Mouse (Mus musculus): ENCODE data around the gene Pdcd1lg2. TPM values are rescaled to one million over a fixed set of nuclear protein-coding genes. Genes with fewer than 3 reads are reported as not detected.

Pdcd1lg2 gene
- polyA plus RNA-seq, 1 experiment from 2014 or later: not detected

DNA sequence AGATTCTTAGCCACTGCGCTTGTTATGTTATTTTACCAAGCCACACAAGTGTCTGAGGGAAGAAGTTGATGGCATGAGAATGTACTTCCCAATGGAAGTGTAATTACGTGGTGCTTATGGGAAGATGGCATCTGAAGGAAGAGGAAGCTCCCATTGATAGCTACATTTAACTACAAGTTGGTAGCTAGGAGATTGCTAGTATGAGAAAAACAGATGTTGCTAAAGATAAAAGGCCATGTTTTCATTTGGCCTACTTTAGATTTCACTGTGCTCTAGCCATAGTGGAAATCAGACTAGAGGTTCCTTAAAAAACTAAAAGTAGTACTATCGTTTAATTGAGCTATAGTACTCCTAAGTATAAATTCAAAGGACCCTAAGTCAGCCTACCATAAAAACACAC is 28.5 kb downstream of the Pdcd1lg2 start:
- Histone ChIP-seq H3K9me3 (ENCODE audit: control insufficient read depth, low read length) (no peaks in the 10 kb centered on the region), H3K9ac (ENCODE audit: low read length) (no peak overlapping the region), H3K36me3 (ENCODE audit: control insufficient read depth, insufficient read depth, low read length) (no peaks in the 10 kb centered on the region), H3K4me2 (ENCODE audit: low read length) (no peak overlapping the region), H3K27ac (ENCODE audit: low read depth) (no peak overlapping the region), H3K4me3 (ENCODE audit: low read depth, low read length) (no peak overlapping the region), H3K27me3 (replicated peaks; ENCODE audit: control insufficient read depth, insufficient read depth, low read length) (no peaks in the 10 kb centered on the region), H3K4me1 (replicated peaks; ENCODE audit: control insufficient read depth, insufficient read depth, low read length) (no peaks in the 10 kb centered on the region)
- DNase-seq (ENCODE audit: low spot score) (no peak), ATAC-seq (replicated peaks; ENCODE audit: low FRiP score, low TSS enrichment, low read depth) (no peak)
- WGBS: 87% methylated on average over 3 of the region's 3 CpGs

DNA sequence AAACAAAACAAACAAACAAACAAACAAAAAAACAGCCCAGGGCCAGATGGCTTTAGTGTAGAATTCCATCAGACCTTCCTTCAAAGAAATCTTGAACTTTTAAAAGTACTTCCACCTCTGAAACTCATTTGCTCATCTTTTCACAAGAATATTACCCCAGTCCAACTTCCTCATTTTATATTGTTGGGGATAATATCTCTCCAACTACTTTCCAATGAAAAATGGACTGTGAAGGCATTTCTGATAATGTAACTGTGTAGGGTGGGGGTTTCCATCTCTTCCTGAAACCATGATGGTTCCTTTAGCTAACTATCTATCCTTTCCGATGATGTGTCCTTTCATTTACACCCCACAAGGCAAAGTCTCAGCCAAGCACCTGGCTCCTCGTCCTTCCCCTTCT is 31.8 kb downstream of the Pdcd1lg2 start:
- no peak overlapping the region for H3K4me3 ChIP-seq (ENCODE audit: low read depth, low read length)
- H3K4me2 ChIP-seq (ENCODE audit: low read length): no peak overlapping the region
- DNase-seq (ENCODE audit: low spot score) (no peak), ATAC-seq (replicated peaks; ENCODE audit: low FRiP score, low TSS enrichment, low read depth) (no peak)
- H3K36me3 ChIP-seq (ENCODE audit: control insufficient read depth, insufficient read depth, low read length): no peaks in the 10 kb centered on the region
- no peak overlapping the region for H3K9ac ChIP-seq (ENCODE audit: low read length)
- no peak overlapping the region for H3K27ac ChIP-seq (ENCODE audit: low read depth)
- no peaks in the 10 kb centered on the region for H3K27me3 ChIP-seq (replicated peaks; ENCODE audit: control insufficient read depth, insufficient read depth, low read length)
- no peaks in the 10 kb centered on the region for H3K4me1 ChIP-seq (replicated peaks; ENCODE audit: control insufficient read depth, insufficient read depth, low read length)
- no peaks in the 10 kb centered on the region; the same call in 1 of the 2 replicates for H3K9me3 ChIP-seq (ENCODE audit: control insufficient read depth, low read length)
- WGBS: 66% methylated on average over 2 of the region's 2 CpGs

DNA sequence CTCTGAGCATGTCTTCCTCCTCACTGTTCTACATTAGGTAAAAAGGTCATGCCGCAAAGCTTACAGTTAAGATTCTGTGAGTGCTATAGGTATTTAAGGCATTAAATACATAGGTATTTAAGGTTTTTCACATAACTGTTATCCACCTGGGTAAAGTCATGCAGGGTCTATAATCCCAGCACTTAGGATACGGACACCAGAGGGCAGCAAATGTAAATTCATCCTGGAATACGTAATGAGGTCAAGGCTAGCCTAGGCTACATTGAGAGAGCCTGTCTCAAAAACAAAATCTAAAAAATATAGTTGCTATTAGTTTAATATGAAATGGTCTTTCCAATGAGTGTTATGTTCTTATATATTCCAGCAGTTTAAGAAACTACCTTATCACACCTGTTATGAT is 33.6 kb downstream of the Pdcd1lg2 start:
- H3K9me3 ChIP-seq (ENCODE audit: control insufficient read depth, low read length): no peaks in the 10 kb centered on the region; the same call in 1 of the 2 replicates

DNA sequence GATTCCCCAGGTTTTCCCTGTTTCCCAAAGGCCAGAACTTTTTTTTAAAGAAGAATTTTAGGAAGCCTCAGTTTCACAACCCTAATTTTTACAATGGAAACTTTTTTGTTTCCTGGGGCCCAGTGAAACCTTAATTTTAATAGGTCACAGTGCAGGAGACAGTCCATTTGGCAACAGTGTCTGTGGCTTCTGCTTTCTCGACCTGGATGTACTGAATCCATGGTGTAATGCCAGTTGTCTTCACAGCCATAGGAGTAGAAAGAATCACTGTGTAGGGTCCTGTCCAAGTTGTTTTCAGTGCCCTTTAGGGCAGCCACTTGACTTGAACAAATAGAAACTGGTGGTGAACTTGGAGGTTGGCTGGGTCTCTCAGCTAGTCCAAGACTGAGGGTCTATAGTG is 37.7 kb downstream of the Pdcd1lg2 start:
- H3K9me3 ChIP-seq (ENCODE audit: control insufficient read depth, low read length): peaks cover 2% of the 10 kb centered on the region; the same call in 1 of the 2 replicates
- no peak overlapping the region for H3K9ac ChIP-seq (ENCODE audit: low read length)
- H3K36me3 ChIP-seq (ENCODE audit: control insufficient read depth, insufficient read depth, low read length): no peaks in the 10 kb centered on the region
- no peaks in the 10 kb centered on the region for H3K27me3 ChIP-seq (replicated peaks; ENCODE audit: control insufficient read depth, insufficient read depth, low read length)
- ATAC-seq (replicated peaks; ENCODE audit: low FRiP score, low TSS enrichment, low read depth): no peak
- DNase-seq (ENCODE audit: low spot score): no peak
- H3K4me1 ChIP-seq (replicated peaks; ENCODE audit: control insufficient read depth, insufficient read depth, low read length): no peaks in the 10 kb centered on the region
- H3K27ac ChIP-seq (ENCODE audit: low read depth): no peak overlapping the region
- no peak overlapping the region for H3K4me2 ChIP-seq (ENCODE audit: low read length)
- no peak overlapping the region for H3K4me3 ChIP-seq (ENCODE audit: low read depth, low read length)
- WGBS: 89% methylated on average over 1 of the region's 1 CpGs

More for the DNA sequence above, 33.6 kb downstream of the Pdcd1lg2 start:
- no peaks in the 10 kb centered on the region for H3K4me1 ChIP-seq (replicated peaks; ENCODE audit: control insufficient read depth, insufficient read depth, low read length)
- ATAC-seq (replicated peaks; ENCODE audit: low FRiP score, low TSS enrichment, low read depth) (no peak), DNase-seq (ENCODE audit: low spot score) (no peak)
- H3K4me3 ChIP-seq (ENCODE audit: low read depth, low read length): no peak overlapping the region
- no peaks in the 10 kb centered on the region for H3K27me3 ChIP-seq (replicated peaks; ENCODE audit: control insufficient read depth, insufficient read depth, low read length)
- WGBS: 87% methylated on average over 3 of the region's 3 CpGs
- H3K27ac ChIP-seq (ENCODE audit: low read depth): no peak overlapping the region
- H3K36me3 ChIP-seq (ENCODE audit: control insufficient read depth, insufficient read depth, low read length): no peaks in the 10 kb centered on the region
- H3K4me2 ChIP-seq (ENCODE audit: low read length): no peak overlapping the region
- H3K9ac ChIP-seq (ENCODE audit: low read length): no peak overlapping the region

DNA sequence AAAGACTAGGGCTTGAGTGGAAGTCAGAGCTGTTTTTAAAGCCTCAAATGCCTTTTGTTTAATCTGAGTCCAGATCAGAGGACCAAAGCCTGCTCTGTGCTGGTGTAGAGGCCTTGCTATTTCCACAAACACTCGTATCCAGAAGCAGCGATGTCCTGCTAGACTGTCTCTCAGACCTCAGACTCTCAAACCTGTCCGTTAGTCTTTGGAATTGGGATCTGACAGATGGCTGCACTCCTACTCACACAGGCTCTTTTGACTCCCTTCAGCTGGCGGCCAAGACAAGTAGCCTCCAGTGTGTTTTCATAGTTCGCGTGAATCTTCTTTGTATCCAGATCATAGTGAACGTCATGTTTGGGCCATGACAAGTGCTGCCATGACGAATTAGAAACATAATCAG is 39.7 kb downstream of the Pdcd1lg2 start:
- Histone ChIP-seq H3K9ac (ENCODE audit: low read length) (no peak overlapping the region), H3K27ac (ENCODE audit: low read depth) (no peak overlapping the region), H3K4me3 (ENCODE audit: low read depth, low read length) (no peak overlapping the region), H3K4me2 (ENCODE audit: low read length) (no peak overlapping the region), H3K36me3 (ENCODE audit: control insufficient read depth, insufficient read depth, low read length) (no peaks in the 10 kb centered on the region), H3K27me3 (replicated peaks; ENCODE audit: control insufficient read depth, insufficient read depth, low read length) (no peaks in the 10 kb centered on the region), H3K4me1 (replicated peaks; ENCODE audit: control insufficient read depth, insufficient read depth, low read length) (no peaks in the 10 kb centered on the region), H3K9me3 (ENCODE audit: control insufficient read depth, low read length) (peaks cover 2% of the 10 kb centered on the region; the same call in 1 of the 2 replicates)
- no peak for ATAC-seq (replicated peaks; ENCODE audit: low FRiP score, low TSS enrichment, low read depth)
- WGBS: 81% methylated on average over 8 of the region's 8 CpGs
- DNase-seq (ENCODE audit: low spot score): no peak

DNA sequence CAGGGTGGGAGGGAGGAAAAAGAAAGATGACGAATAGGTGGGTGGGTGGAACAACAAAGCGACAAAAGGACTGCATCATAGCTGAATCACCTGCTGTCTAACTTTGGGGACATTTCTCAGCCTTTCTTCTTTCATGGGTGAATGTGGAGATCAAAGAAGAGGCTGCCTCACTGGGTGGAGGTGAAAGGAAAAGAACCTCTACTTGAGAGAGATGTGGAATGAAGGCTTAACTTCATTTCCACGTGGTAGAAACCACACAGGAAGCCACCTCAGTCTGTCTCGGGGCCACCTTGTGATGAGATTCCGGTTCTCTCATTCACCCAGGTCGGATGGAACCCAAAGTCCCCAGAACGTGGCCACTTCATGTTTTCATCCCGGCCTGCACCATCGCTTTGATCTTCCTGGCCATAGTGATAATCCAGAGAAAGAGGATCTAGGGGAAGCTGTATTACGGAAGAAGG is 43.5 kb downstream of the Pdcd1lg2 start:
- no peak overlapping the region for H3K4me2 ChIP-seq (ENCODE audit: low read length)
- ATAC-seq (replicated peaks; ENCODE audit: low FRiP score, low TSS enrichment, low read depth): no peak
- no peak overlapping the region for H3K9ac ChIP-seq (ENCODE audit: low read length)
- H3K27me3 ChIP-seq (replicated peaks; ENCODE audit: control insufficient read depth, insufficient read depth, low read length): no peaks in the 10 kb centered on the region
- 0 out of 2 replicates have a peak, but pooled peaks cover 2% of the 10 kb centered on the region for H3K9me3 ChIP-seq (ENCODE audit: control insufficient read depth, low read length)
- no peaks in the 10 kb centered on the region for H3K4me1 ChIP-seq (replicated peaks; ENCODE audit: control insufficient read depth, insufficient read depth, low read length)
- WGBS: 86% methylated on average over 10 of the region's 10 CpGs
- no peaks in the 10 kb centered on the region for H3K36me3 ChIP-seq (ENCODE audit: control insufficient read depth, insufficient read depth, low read length)
- H3K4me3 ChIP-seq (ENCODE audit: low read depth, low read length): no peak overlapping the region
- no peak overlapping the region for H3K27ac ChIP-seq (ENCODE audit: low read depth)
- no peak for DNase-seq (ENCODE audit: low spot score)

DNA sequence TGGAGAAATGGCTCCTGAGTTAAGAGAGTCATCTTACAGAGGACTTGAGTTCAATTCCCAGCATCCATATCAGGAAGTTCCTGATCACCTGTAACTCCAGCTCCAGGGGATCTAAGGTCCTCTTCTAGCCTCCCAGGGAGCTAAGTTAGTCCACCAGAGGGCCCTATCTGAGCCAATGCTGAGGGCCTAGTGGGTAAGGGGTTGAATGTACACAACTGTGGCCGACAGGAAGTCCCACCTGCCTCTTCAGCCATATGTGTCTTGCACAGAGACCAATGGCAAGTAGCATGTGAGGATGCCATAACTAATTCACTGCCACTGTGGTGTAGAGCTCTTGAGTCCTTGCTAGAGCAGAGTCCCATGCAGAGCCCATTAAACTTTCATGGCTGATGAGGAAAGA is 44.4 kb downstream of the Pdcd1lg2 start:
- Histone ChIP-seq H3K4me3 (ENCODE audit: low read depth, low read length) (no peak overlapping the region), H3K27ac (ENCODE audit: low read depth) (no peak overlapping the region), H3K4me2 (ENCODE audit: low read length) (no peak overlapping the region), H3K27me3 (replicated peaks; ENCODE audit: control insufficient read depth, insufficient read depth, low read length) (no peaks in the 10 kb centered on the region), H3K9ac (ENCODE audit: low read length) (no peak overlapping the region), H3K36me3 (ENCODE audit: control insufficient read depth, insufficient read depth, low read length) (no peaks in the 10 kb centered on the region), H3K4me1 (replicated peaks; ENCODE audit: control insufficient read depth, insufficient read depth, low read length) (no peaks in the 10 kb centered on the region), H3K9me3 (ENCODE audit: control insufficient read depth, low read length) (0 out of 2 replicates have a peak, but pooled peaks cover 2% of the 10 kb centered on the region)
- WGBS: 76% methylated on average over 1 of the region's 1 CpGs
- ATAC-seq (replicated peaks; ENCODE audit: low FRiP score, low TSS enrichment, low read depth) (no peak), DNase-seq (ENCODE audit: low spot score) (no peak)

DNA sequence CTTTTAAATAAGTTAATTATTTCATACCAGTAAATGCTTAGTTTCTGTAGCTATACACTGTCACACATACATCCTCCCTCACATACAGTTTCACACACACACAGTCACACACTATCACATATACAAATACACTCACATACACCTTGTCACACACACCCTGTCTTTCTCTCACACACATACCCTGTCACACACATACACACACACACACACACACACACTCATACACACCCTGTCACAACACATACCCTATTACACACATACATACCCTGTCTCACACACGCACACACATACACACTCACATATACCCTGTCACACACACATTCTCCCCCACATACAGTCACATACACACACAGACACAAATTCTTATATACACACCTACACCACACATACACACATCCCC is 47.3 kb downstream of the Pdcd1lg2 start:
- Histone ChIP-seq H3K36me3 (ENCODE audit: control insufficient read depth, insufficient read depth, low read length) (no peaks in the 10 kb centered on the region), H3K9me3 (ENCODE audit: control insufficient read depth, low read length) (no peaks in the 10 kb centered on the region), H3K4me3 (ENCODE audit: low read depth, low read length) (no peak overlapping the region), H3K4me2 (ENCODE audit: low read length) (no peak overlapping the region), H3K27me3 (replicated peaks; ENCODE audit: control insufficient read depth, insufficient read depth, low read length) (no peaks in the 10 kb centered on the region), H3K9ac (ENCODE audit: low read length) (no peak overlapping the region), H3K27ac (ENCODE audit: low read depth) (no peak overlapping the region), H3K4me1 (replicated peaks; ENCODE audit: control insufficient read depth, insufficient read depth, low read length) (no peaks in the 10 kb centered on the region)
- ATAC-seq (replicated peaks; ENCODE audit: low FRiP score, low TSS enrichment, low read depth) (no peak), DNase-seq (ENCODE audit: low spot score) (no peak)
- 94% methylated on average over 1 of the region's 1 CpGs for WGBS

DNA sequence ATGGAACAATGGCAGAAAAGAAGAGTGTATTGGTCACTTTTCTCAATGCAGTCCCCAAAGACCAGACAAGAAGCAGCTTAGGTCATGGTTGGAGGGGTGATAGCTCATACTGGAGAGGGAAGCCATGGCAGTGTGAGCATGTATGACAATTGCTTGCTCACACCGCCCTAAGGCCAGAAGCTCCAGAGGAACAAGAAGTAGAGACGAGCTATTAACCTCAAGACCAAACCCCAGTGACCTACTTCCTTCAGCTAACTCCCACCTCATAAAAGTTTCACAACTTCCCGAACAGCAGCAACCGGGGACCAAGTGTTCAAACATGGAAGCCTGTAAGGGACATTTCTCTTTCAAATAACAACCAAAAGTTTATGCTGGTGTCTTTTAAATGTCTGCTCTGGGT is 51.7 kb downstream of the Pdcd1lg2 start:
- ATAC-seq (replicated peaks; ENCODE audit: low FRiP score, low TSS enrichment, low read depth) (no peak), DNase-seq (ENCODE audit: low spot score) (no peak)
- H3K4me2 ChIP-seq (ENCODE audit: low read length): no peak overlapping the region
- no peaks in the 10 kb centered on the region for H3K36me3 ChIP-seq (ENCODE audit: control insufficient read depth, insufficient read depth, low read length)
- H3K4me1 ChIP-seq (replicated peaks; ENCODE audit: control insufficient read depth, insufficient read depth, low read length): no peaks in the 10 kb centered on the region; the same call in 1 of the 2 replicates
- H3K9ac ChIP-seq (ENCODE audit: low read length): no peak overlapping the region
- no peaks in the 10 kb centered on the region for H3K9me3 ChIP-seq (ENCODE audit: control insufficient read depth, low read length)
- 80% methylated on average over 4 of the region's 4 CpGs for whole genome bisulfite sequencing
- no peak overlapping the region for H3K27ac ChIP-seq (ENCODE audit: low read depth)
- no peak overlapping the region for H3K4me3 ChIP-seq (ENCODE audit: low read depth, low read length)
- H3K27me3 ChIP-seq (replicated peaks; ENCODE audit: control insufficient read depth, insufficient read depth, low read length): no peaks in the 10 kb centered on the region

Measured in intestine, embryonic 14.5 days (tissue).